Mouse (Mus musculus): ENCODE data around the gene Kank1. TPM values are rescaled to one million over a fixed set of nuclear protein-coding genes. Genes with fewer than 3 reads are reported as not detected.

Kank1 gene
- polyA plus RNA-seq, 1 experiment: 8.7 TPM

- TF ChIP-seq POLR2A (IDR thresholded peaks at IDR 0.05; ENCODE audit: borderline replicate concordance, extremely low read depth, insufficient read depth, insufficient read length, poor library complexity, severe bottlenecking): no peak
- no peak for TF ChIP-seq CTCF (IDR thresholded peaks at IDR 0.05; ENCODE audit: borderline replicate concordance, extremely low read depth, insufficient read depth, insufficient read length)
- no peak for DNase-seq (ENCODE audit: low read depth)
These were observed 197.6 kb downstream of the Kank1 start for GRCm38 (mm10) chr19:25434345-25434744.

GRCm38 (mm10) chr19:25434795-25435194, 198.0 kb downstream of the Kank1 start:
- DNase-seq (ENCODE audit: low read depth): no peak
- TF ChIP-seq CTCF (IDR thresholded peaks at IDR 0.05; ENCODE audit: borderline replicate concordance, extremely low read depth, insufficient read depth, insufficient read length) (no peak), POLR2A (IDR thresholded peaks at IDR 0.05; ENCODE audit: borderline replicate concordance, extremely low read depth, insufficient read depth, insufficient read length, poor library complexity, severe bottlenecking) (no peak)

- DNase-seq (ENCODE audit: low read depth): no peak
- TF ChIP-seq POLR2A (IDR thresholded peaks at IDR 0.05; ENCODE audit: borderline replicate concordance, extremely low read depth, insufficient read depth, insufficient read length, poor library complexity, severe bottlenecking) (no peak), CTCF (IDR thresholded peaks at IDR 0.05; ENCODE audit: borderline replicate concordance, extremely low read depth, insufficient read depth, insufficient read length) (no peak)
These were observed 198.6 kb downstream of the Kank1 start for GRCm38 (mm10) chr19:25435412-25435811.

- TF ChIP-seq CTCF (IDR thresholded peaks at IDR 0.05; ENCODE audit: borderline replicate concordance, extremely low read depth, insufficient read depth, insufficient read length) (no peak), POLR2A (IDR thresholded peaks at IDR 0.05; ENCODE audit: borderline replicate concordance, extremely low read depth, insufficient read depth, insufficient read length, poor library complexity, severe bottlenecking) (no peak)
- no peak for DNase-seq (ENCODE audit: low read depth)
These were observed 199.4 kb downstream of the Kank1 start for GRCm38 (mm10) chr19:25436175-25436574.

GRCm38 (mm10) chr19:25436789-25437650, 200.2 kb downstream of the Kank1 start:
- TF ChIP-seq CTCF (IDR thresholded peaks at IDR 0.05; ENCODE audit: borderline replicate concordance, extremely low read depth, insufficient read depth, insufficient read length): no peak
- TF ChIP-seq POLR2A (IDR thresholded peaks at IDR 0.05; ENCODE audit: borderline replicate concordance, extremely low read depth, insufficient read depth, insufficient read length, poor library complexity, severe bottlenecking): no peak
- no peak for DNase-seq (ENCODE audit: low read depth)

GRCm38 (mm10) chr19:25438246-25438645, 201.5 kb downstream of the Kank1 start:
- TF ChIP-seq POLR2A (IDR thresholded peaks at IDR 0.05; ENCODE audit: borderline replicate concordance, extremely low read depth, insufficient read depth, insufficient read length, poor library complexity, severe bottlenecking) (no peak), CTCF (IDR thresholded peaks at IDR 0.05; ENCODE audit: borderline replicate concordance, extremely low read depth, insufficient read depth, insufficient read length) (no peak)

GRCm38 (mm10) chr19:25439807-25440206, 203.0 kb downstream of the Kank1 start:
- TF ChIP-seq POLR2A (IDR thresholded peaks at IDR 0.05; ENCODE audit: borderline replicate concordance, extremely low read depth, insufficient read depth, insufficient read length, poor library complexity, severe bottlenecking): no peak
- TF ChIP-seq CTCF (IDR thresholded peaks at IDR 0.05; ENCODE audit: borderline replicate concordance, extremely low read depth, insufficient read depth, insufficient read length): no peak
- no peak for DNase-seq (ENCODE audit: low read depth)

More at GRCm38 (mm10) chr19:25438246-25438645, 201.5 kb downstream of the Kank1 start:
- DNase-seq (ENCODE audit: low read depth): no peak

- no peak for TF ChIP-seq CTCF (IDR thresholded peaks at IDR 0.05; ENCODE audit: borderline replicate concordance, extremely low read depth, insufficient read depth, insufficient read length)
- no peak for TF ChIP-seq POLR2A (IDR thresholded peaks at IDR 0.05; ENCODE audit: borderline replicate concordance, extremely low read depth, insufficient read depth, insufficient read length, poor library complexity, severe bottlenecking)
- no peak for DNase-seq (ENCODE audit: low read depth)
These were observed 204.0 kb downstream of the Kank1 start for GRCm38 (mm10) chr19:25440736-25441135.

- TF ChIP-seq CTCF (IDR thresholded peaks at IDR 0.05; ENCODE audit: borderline replicate concordance, extremely low read depth, insufficient read depth, insufficient read length) (peak; percentile 85), POLR2A (IDR thresholded peaks at IDR 0.05; ENCODE audit: borderline replicate concordance, extremely low read depth, insufficient read depth, insufficient read length, poor library complexity, severe bottlenecking) (no peak)
- peak; percentile 89 for DNase-seq (ENCODE audit: low read depth)
These were observed 208.3 kb downstream of the Kank1 start for GRCm38 (mm10) chr19:25445054-25445453.

GRCm38 (mm10) chr19:25445842-25446241, 209.1 kb downstream of the Kank1 start:
- TF ChIP-seq CTCF (IDR thresholded peaks at IDR 0.05; ENCODE audit: borderline replicate concordance, extremely low read depth, insufficient read depth, insufficient read length): no peak
- no peak for TF ChIP-seq POLR2A (IDR thresholded peaks at IDR 0.05; ENCODE audit: borderline replicate concordance, extremely low read depth, insufficient read depth, insufficient read length, poor library complexity, severe bottlenecking)

GRCm38 (mm10) chr19:25446683-25447082, 209.9 kb downstream of the Kank1 start:
- TF ChIP-seq CTCF (IDR thresholded peaks at IDR 0.05; ENCODE audit: borderline replicate concordance, extremely low read depth, insufficient read depth, insufficient read length) (no peak), POLR2A (IDR thresholded peaks at IDR 0.05; ENCODE audit: borderline replicate concordance, extremely low read depth, insufficient read depth, insufficient read length, poor library complexity, severe bottlenecking) (no peak)
- no peak for DNase-seq (ENCODE audit: low read depth)

More at GRCm38 (mm10) chr19:25445842-25446241, 209.1 kb downstream of the Kank1 start:
- DNase-seq (ENCODE audit: low read depth): no peak

- DNase-seq (ENCODE audit: low read depth): no peak
- no peak for TF ChIP-seq POLR2A (IDR thresholded peaks at IDR 0.05; ENCODE audit: borderline replicate concordance, extremely low read depth, insufficient read depth, insufficient read length, poor library complexity, severe bottlenecking)
- no peak for TF ChIP-seq CTCF (IDR thresholded peaks at IDR 0.05; ENCODE audit: borderline replicate concordance, extremely low read depth, insufficient read depth, insufficient read length)
These were observed 210.6 kb downstream of the Kank1 start for GRCm38 (mm10) chr19:25447373-25447772.

Data from brain, embryonic 14.5 days (tissue).